Mouse (Mus musculus): ENCODE measurements around the gene Ccl28.

DNA sequence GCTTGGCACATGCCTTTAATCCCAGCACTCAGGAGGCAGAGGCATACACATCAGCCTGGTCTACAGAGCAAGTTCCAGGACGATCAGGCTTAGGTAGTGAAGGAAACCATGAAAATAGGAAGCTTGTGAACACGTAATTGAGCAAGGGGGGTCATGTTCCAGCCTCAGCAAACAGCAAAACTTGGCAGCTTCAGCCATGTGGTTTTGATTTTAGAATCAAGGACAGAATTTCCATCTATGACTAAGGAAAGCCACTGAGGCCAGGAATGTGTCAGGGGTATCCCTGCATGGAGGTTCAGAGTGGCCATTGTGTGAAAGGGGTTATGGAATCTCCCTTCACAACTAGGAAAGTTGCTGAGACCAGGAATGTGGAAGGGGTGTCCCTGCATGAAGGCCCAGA, 11.9 kb downstream of the Ccl28 start:
- TF ChIP-seq CTCF (IDR thresholded peaks at IDR 0.05; ENCODE audit: low read depth) (no peak), EP300 (IDR thresholded peaks at IDR 0.05; ENCODE audit: low read depth) (no peak)

Data from heart, postnatal 0 days (tissue).